Mouse (Mus musculus): ENCODE measurements around the gene Tnfsf8.

- TF ChIP-seq GATA1 (IDR thresholded peaks at IDR 0.05; ENCODE audit: low read length) (no peak), TAL1 (IDR thresholded peaks at IDR 0.05; ENCODE audit: low read length) (no peak)
Measured at GRCm38 (mm10) chr4:63843924-63844323, 17.2 kb downstream of the Tnfsf8 start.
